Mouse (Mus musculus) splenic B cell, adult 2 months (primary cell): ENCODE measurements around the gene 4930426L09Rik.
"Not testable (repeated sequence)": the region's sequence is repeated elsewhere in the genome, so short reads cannot be mapped to it uniquely, and the experiment has no call there.

Experiments
- DNase-seq: peaks from one replicate; pipeline ENCODE4 v3.0.0-alpha.2; 2011; ENCODE audit warnings: low read depth, low spot score
- H3K27me3 ChIP-seq: 2 replicates; pipeline ENCODE4 v1.6.1; 2012; ENCODE audit warnings: mild to moderate bottlenecking, low read length, moderate library complexity, mixed read lengths; ENCODE audit not compliant: control insufficient read depth, poor library complexity, insufficient read depth, severe bottlenecking
- H3K36me3 ChIP-seq: 2 replicates; pipeline ENCODE4 v1.6.1; 2012; ENCODE audit warnings: mild to moderate bottlenecking, low read length, moderate library complexity, mixed read lengths; ENCODE audit not compliant: control insufficient read depth, poor library complexity, insufficient read depth, severe bottlenecking

Gene 4930426L09Rik

GRCm38 (mm10) chr2:18983546-18983945 lies 14.6 kb upstream of the 4930426L09Rik start:
- Histone ChIP-seq H3K36me3 (no peaks in the 10 kb centered on the region), H3K27me3 (no peaks in the 10 kb centered on the region)
- DNase-seq, result peak; percentile 76

- H3K27me3 ChIP-seq, result no peaks in the 10 kb centered on the region
- peak; percentile 94 for DNase-seq
- H3K36me3 ChIP-seq, result no peaks in the 10 kb centered on the region
These were observed 13.9 kb upstream of the 4930426L09Rik start for GRCm38 (mm10) chr2:18984095-18984847.

- Histone ChIP-seq H3K27me3 (no peaks in the 10 kb centered on the region), H3K36me3 (no peaks in the 10 kb centered on the region)
- DNase-seq, result no peak
These were observed 12.6 kb upstream of the 4930426L09Rik start for GRCm38 (mm10) chr2:18985506-18985905.

GRCm38 (mm10) chr2:18988885-18989284 lies 9.3 kb upstream of the 4930426L09Rik start:
- DNase-seq, result peak; percentile 93
- H3K27me3 ChIP-seq, result no peaks in the 10 kb centered on the region
- H3K36me3 ChIP-seq, result no peaks in the 10 kb centered on the region; the same call in 1 of the 2 replicates

- no peak for DNase-seq
- H3K27me3 ChIP-seq, result no peaks in the 10 kb centered on the region
- no peaks in the 10 kb centered on the region; the same call in 1 of the 2 replicates for H3K36me3 ChIP-seq
These were observed 5.3 kb upstream of the 4930426L09Rik start for GRCm38 (mm10) chr2:18992512-18993510.

GRCm38 (mm10) chr2:18996451-18997211 lies 1.5 kb upstream of the 4930426L09Rik start:
- no peaks in the 10 kb centered on the region for H3K27me3 ChIP-seq
- peak; percentile 32 for DNase-seq
- H3K36me3 ChIP-seq, result no peaks in the 10 kb centered on the region; the same call in 1 of the 2 replicates

- DNase-seq, result no peak
These were observed 664 bp upstream of the 4930426L09Rik start for GRCm38 (mm10) chr2:18997387-18997971.

GRCm38 (mm10) chr2:18999395-18999794 lies 1.3 kb downstream of the 4930426L09Rik start:
- Histone ChIP-seq H3K36me3 (no peaks in the 10 kb centered on the region), H3K27me3 (no peaks in the 10 kb centered on the region)
- no peak for DNase-seq

More at GRCm38 (mm10) chr2:18997387-18997971, 664 bp upstream of the 4930426L09Rik start:
- Histone ChIP-seq H3K36me3 (no peaks in the 10 kb centered on the region; the same call in 1 of the 2 replicates), H3K27me3 (no peaks in the 10 kb centered on the region)

- Histone ChIP-seq H3K36me3 (no peaks in the 10 kb centered on the region), H3K27me3 (no peaks in the 10 kb centered on the region)
- peak; percentile 91 for DNase-seq
These were observed 6.7 kb downstream of the 4930426L09Rik start for GRCm38 (mm10) chr2:19004801-19005200.

- Histone ChIP-seq H3K27me3 (no peaks in the 10 kb centered on the region), H3K36me3 (no peaks in the 10 kb centered on the region)
- peak; percentile 37 for DNase-seq
These were observed 8.0 kb downstream of the 4930426L09Rik start for GRCm38 (mm10) chr2:19006124-19006523.

- H3K27me3 ChIP-seq, result no peaks in the 10 kb centered on the region
- H3K36me3 ChIP-seq, result no peaks in the 10 kb centered on the region
- DNase-seq, result no peak
These were observed 9.4 kb downstream of the 4930426L09Rik start for GRCm38 (mm10) chr2:19007580-19007979.

GRCm38 (mm10) chr2:19010541-19010940 lies 12.4 kb downstream of the 4930426L09Rik start:
- not testable (repeated sequence) for H3K36me3 ChIP-seq, DNase-seq, H3K27me3 ChIP-seq

GRCm38 (mm10) chr2:19011443-19011842 lies 13.3 kb downstream of the 4930426L09Rik start:
- DNase-seq, result no peak
- no peaks in the 10 kb centered on the region for H3K27me3 ChIP-seq
- no peaks in the 10 kb centered on the region for H3K36me3 ChIP-seq

- no peak for DNase-seq
- Histone ChIP-seq H3K36me3 (no peaks in the 10 kb centered on the region), H3K27me3 (no peaks in the 10 kb centered on the region)
These were observed 18.2 kb downstream of the 4930426L09Rik start for GRCm38 (mm10) chr2:19016348-19016747.
